Mouse (Mus musculus) splenic B cell, adult 2 months (primary cell): ENCODE results near the gene Tm4sf1.

Experiments used
- DNase-seq: peaks from one replicate; pipeline ENCODE4 v3.0.0-alpha.2; 2011; ENCODE audit warnings: low read depth, low spot score
- H3K27me3 ChIP-seq: 2 replicates; pipeline ENCODE4 v1.6.1; 2012; ENCODE audit warnings: mild to moderate bottlenecking, low read length, moderate library complexity, mixed read lengths; ENCODE audit not compliant: control insufficient read depth, poor library complexity, insufficient read depth, severe bottlenecking
- H3K36me3 ChIP-seq: 2 replicates; pipeline ENCODE4 v1.6.1; 2012; ENCODE audit warnings: mild to moderate bottlenecking, low read length, moderate library complexity, mixed read lengths; ENCODE audit not compliant: control insufficient read depth, poor library complexity, insufficient read depth, severe bottlenecking

The Tm4sf1 gene

GRCm38 (mm10) chr3:57296574-57296973 lies 5.2 kb downstream of the Tm4sf1 start:
- no peaks in the 10 kb centered on the region for H3K27me3 ChIP-seq
- DNase-seq = no peak
- no peaks in the 10 kb centered on the region for H3K36me3 ChIP-seq

GRCm38 (mm10) chr3:57295631-57296030 lies 6.2 kb downstream of the Tm4sf1 start:
- no peaks in the 10 kb centered on the region for H3K36me3 ChIP-seq
- DNase-seq = no peak
- no peaks in the 10 kb centered on the region for H3K27me3 ChIP-seq

- Histone ChIP-seq H3K36me3 (no peaks in the 10 kb centered on the region), H3K27me3 (no peaks in the 10 kb centered on the region)
- DNase-seq = no peak
These were observed 6.9 kb downstream of the Tm4sf1 start for GRCm38 (mm10) chr3:57294742-57295525.

GRCm38 (mm10) chr3:57293925-57294324 lies 7.9 kb downstream of the Tm4sf1 start:
- no peak for DNase-seq
- H3K36me3 ChIP-seq = no peaks in the 10 kb centered on the region
- H3K27me3 ChIP-seq = no peaks in the 10 kb centered on the region

- Histone ChIP-seq H3K27me3 (no peaks in the 10 kb centered on the region), H3K36me3 (no peaks in the 10 kb centered on the region)
- DNase-seq = no peak
These were observed 9.0 kb downstream of the Tm4sf1 start for GRCm38 (mm10) chr3:57292826-57293225.

GRCm38 (mm10) chr3:57288944-57289491 lies 12.8 kb downstream of the Tm4sf1 start:
- Histone ChIP-seq H3K27me3 (no peaks in the 10 kb centered on the region), H3K36me3 (no peaks in the 10 kb centered on the region)
- DNase-seq = no peak

- no peak for DNase-seq
- Histone ChIP-seq H3K36me3 (no peaks in the 10 kb centered on the region), H3K27me3 (no peaks in the 10 kb centered on the region)
These were observed 13.7 kb downstream of the Tm4sf1 start for GRCm38 (mm10) chr3:57287854-57288720.

GRCm38 (mm10) chr3:57287438-57287837 lies 14.3 kb downstream of the Tm4sf1 start:
- DNase-seq = no peak
- no peaks in the 10 kb centered on the region for H3K36me3 ChIP-seq

GRCm38 (mm10) chr3:57278225-57278624 lies 23.6 kb downstream of the Tm4sf1 start:
- Histone ChIP-seq H3K36me3 (no peaks in the 10 kb centered on the region), H3K27me3 (no peaks in the 10 kb centered on the region)
- no peak for DNase-seq

More at GRCm38 (mm10) chr3:57287438-57287837, 14.3 kb downstream of the Tm4sf1 start:
- H3K27me3 ChIP-seq = no peaks in the 10 kb centered on the region

- Histone ChIP-seq H3K27me3 (no peaks in the 10 kb centered on the region), H3K36me3 (no peaks in the 10 kb centered on the region)
- no peak for DNase-seq
These were observed 24.3 kb downstream of the Tm4sf1 start for GRCm38 (mm10) chr3:57277453-57277852.

- no peaks in the 10 kb centered on the region for H3K36me3 ChIP-seq
- DNase-seq = no peak
- no peaks in the 10 kb centered on the region for H3K27me3 ChIP-seq
These were observed 25.0 kb downstream of the Tm4sf1 start for GRCm38 (mm10) chr3:57276821-57277220.

GRCm38 (mm10) chr3:57268994-57269393 lies 32.8 kb downstream of the Tm4sf1 start:
- no peaks in the 10 kb centered on the region for H3K27me3 ChIP-seq
- DNase-seq = no peak
- no peaks in the 10 kb centered on the region for H3K36me3 ChIP-seq

GRCm38 (mm10) chr3:57267559-57268173 lies 34.1 kb downstream of the Tm4sf1 start:
- H3K36me3 ChIP-seq = no peaks in the 10 kb centered on the region
- no peak for DNase-seq

GRCm38 (mm10) chr3:57253041-57253440 lies 48.7 kb downstream of the Tm4sf1 start:
- DNase-seq = no peak
- Histone ChIP-seq H3K27me3 (no peaks in the 10 kb centered on the region), H3K36me3 (no peaks in the 10 kb centered on the region)

More at GRCm38 (mm10) chr3:57267559-57268173, 34.1 kb downstream of the Tm4sf1 start:
- H3K27me3 ChIP-seq = no peaks in the 10 kb centered on the region
